Mouse (Mus musculus): ENCODE measurements around the gene Pkd1l2.

DNA sequence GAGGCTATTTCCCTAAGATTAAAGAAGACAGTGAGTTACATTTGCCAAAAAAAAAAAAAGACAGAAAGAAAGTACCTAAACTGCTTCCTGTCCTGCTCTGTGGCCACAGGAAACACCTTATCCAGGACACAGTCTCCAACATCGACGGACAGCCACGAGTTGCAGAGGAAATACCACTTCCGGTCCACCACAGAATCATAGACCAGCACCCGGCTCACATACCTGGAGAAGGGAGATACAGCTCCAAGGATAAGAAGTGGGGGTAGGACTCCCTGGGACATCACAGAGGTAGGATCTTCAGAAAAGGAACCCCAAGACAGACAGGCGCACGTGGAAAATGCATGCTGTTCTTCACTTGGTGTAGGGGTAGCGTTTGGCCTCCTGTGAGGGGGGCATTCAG lies 49.6 kb downstream of the Pkd1l2 start:
- no peak for TF ChIP-seq CTCF (conservative IDR thresholded peaks at IDR 0.05; ENCODE audit: low read length)
- TF ChIP-seq POU5F1 (IDR thresholded peaks at IDR 0.05; ENCODE audit: borderline replicate concordance, low read length) = no peak
